Mouse (Mus musculus) stomach, embryonic 14.5 days (tissue): ENCODE measurements around the gene Gm49322. TPM values are rescaled to one million over a fixed set of nuclear protein-coding genes. Genes with fewer than 3 reads are reported as not detected.
"Not testable (repeated sequence)": the region's sequence is repeated elsewhere in the genome, so short reads cannot be mapped to it uniquely, and the experiment has no call there.

Experiments
- ATAC-seq: fragments of 200-750 bp; cut with Nextera tagmentation; 2 replicates; pipeline ENCODE4 v1.8.0; 2017; ENCODE audit warnings: low read depth, moderate TSS enrichment; ENCODE audit not compliant: insufficient number of reproducible peaks, insufficient read depth, low FRiP score
- H3K27ac ChIP-seq: fragments of 300-500 bp; sonication (generic); 2 replicates; pipeline ENCODE4 v1.5.1; 2014; ENCODE audit warnings: mild to moderate bottlenecking, low read length, moderate library complexity, mixed read lengths
- H3K27me3 ChIP-seq: fragments of 300-500 bp; sonication (generic); 2 replicates; pipeline ENCODE4 v1.6.1; 2014; ENCODE audit warnings: low read length, control low read depth, mixed read lengths; ENCODE audit not compliant: control insufficient read depth, insufficient read depth
- H3K36me3 ChIP-seq: fragments of 300-500 bp; sonication (generic); 2 replicates; pipeline ENCODE4 v1.6.1; 2014; ENCODE audit warnings: mild to moderate bottlenecking, control low read depth, low read length, moderate library complexity, mixed read lengths; ENCODE audit not compliant: control insufficient read depth, insufficient read depth
- H3K4me1 ChIP-seq: fragments of 300-500 bp; sonication (generic); 2 replicates; pipeline ENCODE4 v1.6.1; 2014; ENCODE audit warnings: low read length, control low read depth, mixed read lengths; ENCODE audit not compliant: control insufficient read depth, insufficient read depth
- H3K4me2 ChIP-seq: fragments of 300-500 bp; sonication (generic); replicated peaks from 2 replicates; pipeline ENCODE4 v1.6.1; 2014; ENCODE audit warnings: low read depth, low read length, control low read depth
- H3K4me3 ChIP-seq: fragments of 300-500 bp; sonication (generic); 2 replicates; pipeline ENCODE4 v1.5.1; 2014; ENCODE audit warnings: low read depth, low read length, control low read depth
- H3K9ac ChIP-seq: fragments of 300-500 bp; sonication (generic); replicated peaks from 2 replicates; pipeline ENCODE4 v1.6.1; 2014; ENCODE audit warnings: low read depth, mild to moderate bottlenecking, control low read depth, low read length, moderate library complexity, mixed read lengths
- H3K9me3 ChIP-seq: fragments of 300-500 bp; sonication (generic); 2 replicates; pipeline ENCODE4 v1.6.1; 2016; ENCODE audit warnings: low read depth, low read length, control low read depth; ENCODE audit not compliant: control insufficient read depth
- WGBS: fragments of 180-500 bp; shearing (Covaris S2); extraction: QIAGEN DNeasy Blood & Tissue Kit; methylation state at CpG from one replicate; pipeline ENCODE4 v1.1.7; 2014; 5-methylcytosine and 5-hydroxymethylcytosine counted together
- polyA plus RNA-seq: library from polyadenylated mRNA; unstranded; fragments of >200 nt; fragmentation: Nextera tagmentation; extraction: Ambion mirVana; gene quantifications from 2 replicates; pipeline ENCODE4 v1.2.1, GENCODE M21; 2014

Gm49322 gene
- polyA plus RNA-seq = 1.5 and 2.3 TPM in 2 replicates

DNA sequence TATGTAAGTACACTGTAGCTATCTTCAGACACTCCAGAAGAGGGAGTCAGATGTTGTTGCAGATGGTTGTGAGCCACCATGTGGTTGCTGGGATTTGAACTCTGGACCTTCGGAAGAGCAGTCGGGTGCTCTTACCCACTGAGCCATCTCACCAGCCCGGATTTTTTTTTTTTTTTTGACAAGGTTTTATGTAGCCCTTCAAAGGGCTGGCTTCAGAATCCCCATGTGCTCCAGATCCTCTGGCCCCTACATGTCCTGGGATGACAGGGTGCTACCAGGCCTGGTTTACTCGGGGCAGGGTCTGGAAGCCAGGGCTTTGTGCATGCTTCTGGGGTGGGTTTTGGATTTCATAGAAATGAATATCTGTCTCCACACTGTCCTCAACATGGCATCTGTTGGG, at the start of gene Gm49322:
Gene Gm49322 (plus strand): TSS at position 301 of the 400 bp plus-strand sequence.
- not testable (repeated sequence) for H3K4me2 ChIP-seq, H3K27me3 ChIP-seq, ATAC-seq, H3K9me3 ChIP-seq, H3K27ac ChIP-seq, H3K9ac ChIP-seq, H3K4me3 ChIP-seq
- 85% methylated on average over 4 of the region's 4 CpGs for WGBS
- Histone ChIP-seq H3K4me1 (peaks cover 11% of the 10 kb centered on the region), H3K36me3 (peaks cover 42% of the 10 kb centered on the region)

DNA sequence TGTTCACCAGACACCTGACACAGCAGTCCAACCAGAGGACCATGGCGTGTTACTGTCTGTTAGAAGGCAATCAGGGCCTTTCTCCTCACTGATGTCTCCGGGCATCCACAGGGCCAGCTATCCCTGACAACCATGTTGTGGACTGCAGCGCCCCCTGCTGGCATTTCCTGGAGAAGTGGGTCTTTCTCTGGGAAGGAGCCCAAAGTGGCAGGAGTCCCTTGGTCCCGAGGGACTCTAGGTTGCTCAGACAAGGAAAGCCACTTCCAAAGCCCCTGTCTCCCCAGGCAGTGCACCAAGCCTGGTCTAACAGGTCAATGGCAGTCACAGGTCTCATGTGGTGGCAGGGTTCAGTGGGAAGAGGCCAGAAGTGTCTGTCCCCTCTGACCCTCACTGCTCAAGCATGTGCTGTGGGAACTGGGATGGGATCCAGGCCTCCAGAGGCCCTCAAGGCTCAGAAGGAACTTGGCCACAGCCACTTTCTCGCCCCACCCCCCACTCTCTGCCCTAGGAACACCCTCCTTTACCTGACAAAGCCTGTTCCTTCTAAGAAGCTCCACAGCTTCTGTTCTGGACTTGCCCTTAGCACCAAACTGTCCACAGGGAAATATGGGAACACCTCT, 48.4 kb upstream of the Gm49322 start:
- no peak overlapping the region for H3K4me3 ChIP-seq
- WGBS = 42% methylated on average over 5 of the region's 5 CpGs
- peaks cover 15% of the 10 kb centered on the region for H3K4me1 ChIP-seq
- H3K9ac ChIP-seq = no peak overlapping the region
- no peak overlapping the region for H3K4me2 ChIP-seq
- H3K27ac ChIP-seq = no peak overlapping the region
- no peaks in the 10 kb centered on the region for H3K36me3 ChIP-seq
- no peak for ATAC-seq
- H3K9me3 ChIP-seq = no peaks in the 10 kb centered on the region
- H3K27me3 ChIP-seq = no peaks in the 10 kb centered on the region

DNA sequence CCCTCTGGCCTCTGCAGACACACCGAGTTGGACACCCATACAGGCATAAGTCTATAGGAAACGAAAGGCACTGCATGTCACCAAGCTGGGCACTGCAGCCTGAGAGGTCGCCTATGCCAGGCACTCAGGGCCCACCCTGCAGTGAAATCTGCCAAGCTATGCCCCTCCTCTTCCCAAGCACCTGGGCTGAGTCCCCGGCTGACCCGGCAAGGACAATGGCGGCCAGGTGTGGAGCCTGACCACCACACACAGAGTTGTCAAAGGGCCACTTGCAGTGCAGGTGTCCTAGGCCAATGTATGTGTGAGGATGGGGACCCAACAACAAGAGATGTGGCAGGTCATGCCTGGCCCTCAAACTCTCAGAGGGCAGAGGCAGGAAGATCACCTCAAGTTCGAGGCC, 46.4 kb upstream of the Gm49322 start:
- Histone ChIP-seq H3K27me3 (no peaks in the 10 kb centered on the region), H3K4me2 (no peak overlapping the region), H3K9ac (no peak overlapping the region), H3K9me3 (no peaks in the 10 kb centered on the region), H3K4me1 (peaks cover 15% of the 10 kb centered on the region), H3K27ac (no peak overlapping the region), H3K36me3 (no peaks in the 10 kb centered on the region), H3K4me3 (no peak overlapping the region)
- ATAC-seq = no peak
- WGBS = 92% methylated on average over 7 of the region's 7 CpGs

DNA sequence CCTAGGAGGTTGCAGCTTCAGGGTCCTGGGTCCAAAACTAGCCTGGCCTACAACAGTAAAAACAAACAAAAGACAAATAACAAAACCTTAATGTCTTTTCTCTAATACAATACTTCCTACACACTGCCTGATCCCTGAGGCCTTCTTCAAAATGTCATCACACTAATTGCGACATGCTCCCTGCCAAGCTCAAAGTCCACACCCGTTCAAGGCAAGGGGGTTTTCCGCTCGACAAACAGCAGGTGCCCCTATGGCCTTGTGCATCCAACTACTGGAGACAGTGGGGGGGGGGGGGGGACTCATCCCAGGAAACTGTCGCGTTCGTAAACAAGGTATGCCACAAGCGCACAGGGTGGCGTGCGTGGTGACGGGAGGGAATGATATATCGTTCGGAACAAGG, 45.2 kb upstream of the Gm49322 start:
- peak overlapping the region; percentile 89 for H3K9ac ChIP-seq
- no peaks in the 10 kb centered on the region for H3K27me3 ChIP-seq
- peak overlapping the region; percentile 98 for H3K4me3 ChIP-seq
- H3K4me1 ChIP-seq = peaks cover 15% of the 10 kb centered on the region
- no peak overlapping the region for H3K27ac ChIP-seq
- no peaks in the 10 kb centered on the region for H3K9me3 ChIP-seq
- no peaks in the 10 kb centered on the region for H3K36me3 ChIP-seq
- no peak for ATAC-seq
- H3K4me2 ChIP-seq = peak overlapping the region; percentile 94
- WGBS = 1% methylated on average over 13 of the region's 13 CpGs

DNA sequence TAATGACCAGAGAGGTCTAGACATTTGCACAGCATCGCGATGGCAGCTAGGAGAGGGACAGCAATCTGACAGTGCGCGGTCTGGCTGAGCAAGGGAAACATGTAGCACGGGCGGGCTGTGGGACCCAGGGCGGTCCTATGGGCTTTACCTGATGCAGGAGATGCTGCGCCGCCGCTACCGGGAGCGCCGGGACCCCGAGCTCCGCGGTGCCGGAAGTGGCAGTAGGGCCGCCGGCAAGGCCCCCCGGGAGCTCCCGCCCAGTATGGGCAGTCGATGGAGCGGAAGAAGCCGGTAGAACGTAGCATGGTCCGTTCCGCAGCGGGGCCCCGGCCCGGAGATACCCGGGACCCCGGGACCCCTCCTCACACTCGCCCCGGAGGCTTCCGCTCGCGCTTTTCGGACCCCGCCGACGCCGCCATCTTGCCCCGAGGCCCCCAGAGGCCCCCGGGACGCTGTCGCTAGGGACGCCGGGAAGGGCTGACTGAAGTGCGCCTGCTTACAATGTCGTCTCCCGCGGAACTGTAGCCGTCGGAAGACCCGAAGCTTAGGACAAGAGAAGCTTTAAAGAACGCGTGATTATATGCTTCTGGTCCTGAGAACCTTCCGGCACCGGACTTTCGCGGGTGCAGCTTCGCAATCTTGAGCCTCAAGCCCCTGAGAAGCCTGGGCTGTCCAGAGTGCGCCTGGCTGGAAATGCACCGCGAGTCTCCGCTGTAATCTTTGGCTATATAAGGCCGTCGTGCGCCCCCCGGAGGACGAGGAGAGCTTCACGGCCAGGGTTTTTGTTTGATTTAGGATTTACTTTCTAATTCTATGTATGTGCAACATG, 44.5 kb upstream of the Gm49322 start, which contains the start of gene Rexo1:
Gene Rexo1 (minus strand): TSS at position 445 of the 829 bp plus-strand sequence.
- Histone ChIP-seq H3K4me2 (peak within 1 kb of the TSS; percentile 94), H3K27me3 (no peaks in the 10 kb centered on the region), H3K9ac (peak within 1 kb of the TSS; percentile 89), H3K9me3 (no peaks in the 10 kb centered on the region), H3K27ac (peak within 1 kb of the TSS; percentile 91), H3K4me3 (peak within 1 kb of the TSS; percentile 98), H3K4me1 (peaks cover 15% of the 10 kb centered on the region), H3K36me3 (no peaks in the 10 kb centered on the region; the same call in 1 of the 2 replicates)
- under 1% methylated on average over 71 of the region's 72 CpGs for WGBS
- peak; percentile 87 for ATAC-seq

DNA sequence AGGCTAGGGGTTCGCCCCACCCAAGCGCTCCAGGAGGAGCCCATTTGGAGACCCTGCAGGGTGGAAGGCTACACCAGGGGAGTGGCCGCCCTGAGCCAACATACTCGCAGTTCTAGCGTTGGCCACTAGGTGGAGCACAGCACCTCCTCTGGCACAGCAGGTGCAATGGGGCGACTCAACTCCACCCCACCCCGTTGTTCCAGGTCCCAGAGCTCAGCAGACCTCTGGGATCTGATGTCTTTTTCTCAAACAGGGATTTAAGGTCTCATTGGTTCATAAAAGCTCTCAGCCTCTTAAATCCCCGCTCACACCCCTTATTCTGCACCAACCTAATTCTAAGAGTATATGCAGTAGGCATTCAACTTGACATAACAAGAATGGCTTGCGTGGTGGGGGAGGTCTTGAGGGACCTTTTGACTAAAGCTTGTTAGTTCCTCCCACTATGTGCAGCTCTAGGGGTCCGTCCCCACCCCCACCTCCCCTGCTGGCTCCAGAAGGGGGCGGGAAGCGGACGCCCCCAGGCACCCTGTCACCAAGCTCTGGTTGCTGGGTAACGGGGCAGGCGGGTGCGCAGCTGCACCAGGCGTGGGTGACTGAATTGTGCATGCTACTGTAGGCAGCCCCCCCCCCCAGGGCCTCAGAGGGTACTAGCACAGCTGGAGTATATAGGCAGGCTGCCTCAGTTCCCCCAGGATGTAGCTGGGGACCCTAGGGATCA, 39.3 kb upstream of the Gm49322 start:
- no peaks in the 10 kb centered on the region for H3K9me3 ChIP-seq
- peak; percentile 60; the same call in 1 of the 2 replicates for ATAC-seq
- peaks cover 11% of the 10 kb centered on the region for H3K36me3 ChIP-seq
- H3K4me2 ChIP-seq = no peak overlapping the region
- H3K4me3 ChIP-seq = no peak overlapping the region
- H3K4me1 ChIP-seq = peaks cover 19% of the 10 kb centered on the region
- 26% methylated on average over 17 of the region's 17 CpGs for WGBS
- H3K9ac ChIP-seq = no peak overlapping the region
- H3K27me3 ChIP-seq = no peaks in the 10 kb centered on the region
- 0 out of 2 replicates have a peak overlapping the region, but pooled peaks have one; percentile 10 for H3K27ac ChIP-seq

DNA sequence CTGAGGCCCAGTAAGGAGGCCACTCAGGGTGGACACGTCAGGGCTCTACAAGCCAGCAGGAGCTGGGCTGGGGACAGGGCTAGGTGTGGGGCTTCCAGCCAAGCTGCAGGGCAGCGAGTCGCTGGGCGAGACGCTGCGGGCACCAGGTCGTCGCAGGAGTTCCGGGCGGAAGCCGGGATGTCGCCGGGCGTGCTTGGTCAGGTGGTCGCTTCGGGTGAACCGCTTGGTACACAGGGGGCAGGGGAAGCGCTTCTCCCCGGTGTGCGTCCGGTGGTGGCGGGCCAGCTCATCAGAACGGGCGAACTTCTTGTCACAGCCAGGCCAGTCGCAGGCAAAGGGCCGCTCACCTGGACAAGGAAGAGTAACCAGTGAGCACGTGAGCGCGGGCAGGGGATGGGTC, 36.9 kb upstream of the Gm49322 start:
- no peak for ATAC-seq
- 94% methylated on average over 29 of the region's 29 CpGs for WGBS
- no peak overlapping the region for H3K4me3 ChIP-seq
- H3K9me3 ChIP-seq = no peaks in the 10 kb centered on the region
- H3K27me3 ChIP-seq = no peaks in the 10 kb centered on the region
- H3K4me2 ChIP-seq = no peak overlapping the region
- H3K36me3 ChIP-seq = peaks cover 11% of the 10 kb centered on the region
- H3K4me1 ChIP-seq = peaks cover 37% of the 10 kb centered on the region
- no peak overlapping the region for H3K9ac ChIP-seq
- H3K27ac ChIP-seq = no peak overlapping the region

DNA sequence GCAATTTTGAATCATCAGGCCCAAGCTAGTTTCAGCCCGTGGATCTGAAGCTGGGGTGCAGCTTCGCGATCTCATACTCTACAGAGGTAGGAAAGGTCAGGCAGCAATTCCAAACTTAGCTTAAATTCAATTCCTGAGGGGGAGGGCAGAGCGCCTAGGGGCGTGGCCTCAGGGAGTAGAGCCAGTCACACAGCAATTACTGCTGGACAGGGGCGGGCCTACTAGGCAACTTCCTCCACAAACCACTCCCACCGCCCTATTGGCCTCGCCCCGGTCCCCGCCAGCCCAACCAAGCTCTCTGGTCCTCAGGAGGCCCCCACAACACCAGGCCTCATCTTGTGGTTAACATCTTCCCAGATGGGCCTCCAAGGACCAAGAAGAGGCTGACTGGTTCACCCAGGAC, 36.2 kb upstream of the Gm49322 start:
- Histone ChIP-seq H3K27ac (no peak overlapping the region), H3K4me2 (no peak overlapping the region), H3K9me3 (no peaks in the 10 kb centered on the region), H3K4me1 (peaks cover 44% of the 10 kb centered on the region), H3K9ac (no peak overlapping the region), H3K4me3 (no peak overlapping the region), H3K27me3 (no peaks in the 10 kb centered on the region), H3K36me3 (peaks cover 11% of the 10 kb centered on the region)
- peak; percentile 49; the same call in 1 of the 2 replicates for ATAC-seq
- WGBS = 29% methylated on average over 10 of the region's 10 CpGs
